Mouse (Mus musculus) brain, embryonic 14.5 days (tissue): ENCODE measurements around the gene Gpr132. TPM values are rescaled to one million over a fixed set of nuclear protein-coding genes. Genes with fewer than 3 reads are reported as not detected.

Source experiments
- DNase-seq: peaks from one replicate; pipeline ENCODE4 v3.0.0-alpha.2; 2011; ENCODE audit warnings: low read depth
- CTCF ChIP-seq: fragments of 200-500 bp; IDR thresholded peaks from 2 replicates; pipeline ENCODE4 v1.5.1; 2012; ENCODE audit warnings: inconsistent platforms, mild to moderate bottlenecking, moderate library complexity, borderline replicate concordance; ENCODE audit not compliant: insufficient read depth, insufficient read length; ENCODE audit errors: extremely low read depth
- POLR2A ChIP-seq: fragments of 200-500 bp; IDR thresholded peaks from 2 replicates; pipeline ENCODE4 v1.6.1; 2012; ENCODE audit warnings: mild to moderate bottlenecking, inconsistent platforms, borderline replicate concordance; ENCODE audit not compliant: poor library complexity, insufficient read depth, insufficient read length, severe bottlenecking; ENCODE audit errors: extremely low read depth
- polyA plus RNA-seq: library from polyadenylated mRNA; depleted of rRNA; stranded (reverse); fragments of >200 nt; gene quantifications from 2 replicates; pipeline ENCODE4 v1.2.3, GENCODE M21; 2012

Gpr132 gene
- polyA plus RNA-seq, 1 experiment = 0.07 TPM

DNA sequence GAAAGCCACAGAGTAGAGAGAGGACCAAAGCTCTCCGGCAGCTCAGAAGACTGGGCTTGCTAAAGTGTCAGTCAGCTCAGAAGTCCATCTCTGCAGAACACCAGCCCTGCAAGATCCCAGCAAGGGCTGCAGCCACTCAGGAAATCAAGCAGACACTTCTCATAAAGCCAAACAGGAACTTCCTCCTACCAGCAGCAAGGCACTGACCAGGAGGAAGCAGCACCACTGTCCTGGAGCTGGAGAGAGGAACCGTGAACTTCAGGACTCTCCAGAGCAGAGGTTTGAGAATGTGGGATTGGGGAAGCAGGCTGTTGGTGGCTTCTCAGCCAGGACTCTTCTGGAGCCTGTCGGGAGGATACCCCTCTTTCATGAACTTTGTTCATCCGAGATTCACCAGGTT lies 26.9 kb upstream of the Gpr132 start:
- TF ChIP-seq CTCF = no peak
- no peak for TF ChIP-seq POLR2A
- DNase-seq = no peak

DNA sequence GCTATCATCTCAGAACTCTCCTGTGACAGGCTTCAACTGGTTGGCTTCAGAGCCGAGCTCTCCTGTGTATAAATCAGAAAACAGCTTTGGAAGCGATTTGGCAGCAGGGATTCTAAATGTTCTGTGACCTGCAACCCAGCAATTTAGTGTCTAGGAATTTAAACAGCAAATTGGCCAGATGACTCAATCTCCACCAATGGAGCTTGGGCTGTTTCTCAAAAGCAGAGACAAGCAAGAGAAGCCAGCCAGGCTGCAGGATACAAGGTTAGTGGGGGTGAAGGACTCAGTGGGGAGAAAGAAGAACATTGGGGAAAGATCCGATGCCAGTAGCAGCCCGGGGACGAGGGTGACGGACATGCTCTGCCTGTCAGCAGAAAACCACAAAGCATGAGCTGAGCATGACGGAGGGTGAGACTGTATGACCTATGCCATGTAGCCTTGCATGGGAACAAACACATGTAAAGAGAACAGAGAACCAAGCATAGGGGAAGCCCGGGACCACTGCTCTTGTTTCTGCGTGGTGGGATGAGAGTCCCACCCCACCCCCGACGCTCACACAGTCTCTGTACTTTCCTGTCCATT lies 26.4 kb upstream of the Gpr132 start:
- DNase-seq = no peak
- TF ChIP-seq CTCF = no peak
- TF ChIP-seq POLR2A = no peak

GRCm38 (mm10) chr12:112885465-112885864 lies 17.4 kb upstream of the Gpr132 start:
- no peak for DNase-seq

DNA sequence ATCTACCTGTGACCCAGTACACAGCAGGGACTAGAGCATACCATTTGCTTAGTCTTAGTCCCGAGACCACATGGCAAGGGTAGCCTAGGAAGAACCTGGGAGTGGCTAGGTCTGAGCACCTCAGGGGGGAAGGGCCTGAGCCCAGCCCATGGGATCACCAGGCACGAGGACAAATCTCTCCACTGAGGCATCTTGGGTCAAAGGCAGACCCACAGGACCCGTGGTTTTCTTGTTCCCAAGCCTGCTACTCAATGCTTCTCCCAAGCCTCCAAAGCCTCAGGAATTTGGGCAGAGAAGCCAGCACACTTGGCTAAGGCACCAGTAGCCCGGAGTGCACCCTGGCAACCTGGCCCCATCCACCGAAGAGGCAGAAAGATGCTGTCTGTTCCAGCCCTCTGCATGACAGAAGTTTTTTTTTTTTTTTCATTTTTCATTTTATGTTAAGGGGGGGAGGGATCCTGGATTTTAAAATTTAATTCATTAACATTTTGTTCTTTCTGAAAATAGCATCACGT lies 13.3 kb upstream of the Gpr132 start:
- TF ChIP-seq POLR2A (no peak), CTCF (no peak)
- no peak for DNase-seq

More at GRCm38 (mm10) chr12:112885465-112885864, 17.4 kb upstream of the Gpr132 start:
- TF ChIP-seq CTCF = no peak

GRCm38 (mm10) chr12:112880661-112881060 lies 12.6 kb upstream of the Gpr132 start:
- no peak for TF ChIP-seq POLR2A
- TF ChIP-seq CTCF = no peak
- DNase-seq = no peak

DNA sequence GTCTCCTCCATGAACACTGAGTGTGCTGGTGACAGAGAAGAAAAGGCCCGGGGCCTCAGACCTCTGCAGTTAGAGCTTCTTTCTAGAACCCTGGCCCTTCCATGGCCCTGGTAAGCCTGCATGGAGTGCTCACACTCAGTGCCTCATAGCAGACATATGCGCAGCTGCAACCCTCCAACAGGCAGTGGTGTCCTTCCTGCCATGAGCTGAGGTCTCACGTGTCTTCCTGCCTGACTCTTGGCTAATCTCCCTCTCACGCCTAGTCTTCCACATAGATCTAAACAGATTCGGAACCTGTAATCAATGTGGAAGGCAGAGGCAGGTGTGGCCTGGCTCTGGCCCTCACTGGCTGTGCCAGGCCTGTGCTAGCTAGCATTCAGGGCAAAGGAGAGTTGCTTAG lies 11.7 kb upstream of the Gpr132 start:
- no peak for TF ChIP-seq CTCF
- TF ChIP-seq POLR2A = no peak
- no peak for DNase-seq

DNA sequence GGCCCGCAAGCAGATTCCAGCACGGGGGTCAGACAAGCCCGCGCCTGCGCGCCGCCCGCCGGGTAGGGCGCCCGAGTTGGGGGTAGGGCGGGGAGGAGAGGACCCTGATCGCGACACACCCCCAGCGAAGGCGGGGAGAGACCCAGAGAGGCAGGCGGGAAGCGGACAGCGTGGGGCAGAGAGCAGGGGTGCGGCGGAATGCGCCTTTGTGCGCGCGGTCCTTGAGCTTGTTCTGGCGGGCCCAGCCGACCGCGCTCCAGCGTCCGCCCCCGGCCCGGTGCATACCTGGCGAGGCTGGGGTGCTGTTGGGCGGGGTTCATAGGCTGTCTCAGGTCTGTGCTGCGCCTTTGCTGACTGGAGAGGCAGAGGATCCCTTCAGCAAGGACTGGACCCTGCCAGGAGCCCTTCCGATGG lies 9.6 kb upstream of the Gpr132 start:
- TF ChIP-seq CTCF (no peak), POLR2A (no peak)
- no peak for DNase-seq

DNA sequence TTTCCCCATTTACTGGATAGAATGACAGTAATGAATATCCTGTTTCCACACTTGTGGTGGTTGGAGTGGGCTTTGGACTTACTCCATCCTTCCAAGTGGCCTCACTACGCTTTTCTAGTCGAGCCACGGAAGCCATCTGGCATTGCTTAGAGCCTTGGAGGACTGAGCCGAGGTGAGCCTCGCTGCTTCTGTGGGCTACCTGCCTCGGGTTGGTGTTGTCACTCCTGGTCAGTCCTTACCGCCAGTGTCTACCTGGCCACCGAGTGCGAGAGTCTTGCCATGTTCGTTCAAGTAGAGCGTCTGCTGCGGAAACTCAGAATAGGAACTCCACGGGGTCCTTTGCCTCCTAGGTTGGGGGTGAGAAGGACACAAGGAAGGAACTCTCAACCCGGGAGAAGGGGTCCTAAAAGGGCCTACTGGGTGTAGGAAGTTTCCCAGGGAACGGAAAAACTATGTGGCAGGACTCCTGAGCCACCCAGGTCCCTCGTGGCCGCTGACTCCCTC lies 9.1 kb upstream of the Gpr132 start:
- TF ChIP-seq CTCF (no peak), POLR2A (no peak)
- no peak for DNase-seq

- TF ChIP-seq POLR2A (no peak), CTCF (no peak)
- no peak for DNase-seq
Observed at GRCm38 (mm10) chr12:112876332-112877072, 8.5 kb upstream of the Gpr132 start.

- peak; percentile 89 for DNase-seq
- TF ChIP-seq CTCF = peak; percentile 86
- no peak for TF ChIP-seq POLR2A
Observed at GRCm38 (mm10) chr12:112875225-112876013, 7.4 kb upstream of the Gpr132 start.

DNA sequence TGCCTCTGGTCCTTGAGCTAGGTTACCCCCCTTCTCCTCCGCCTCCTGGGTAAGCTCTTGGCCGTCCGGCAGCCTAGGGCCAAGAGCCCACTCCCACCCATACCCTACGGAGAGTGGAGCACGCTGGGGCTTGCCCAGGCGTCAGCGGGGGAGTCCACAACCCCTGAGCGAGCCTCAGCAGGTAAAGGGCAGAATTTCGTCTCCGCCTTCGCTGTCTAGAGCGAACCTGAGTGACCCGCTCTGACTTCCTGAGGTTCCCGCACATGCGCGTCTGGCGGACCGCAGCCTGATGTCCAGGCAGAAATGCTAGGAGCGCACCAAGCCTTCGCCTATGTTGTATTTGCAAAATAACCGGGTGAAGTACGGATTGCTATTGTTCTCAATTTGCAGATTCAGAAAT lies 6.2 kb upstream of the Gpr132 start:
- no peak for DNase-seq
- TF ChIP-seq CTCF = no peak
- TF ChIP-seq POLR2A = no peak
